Mouse (Mus musculus): ENCODE results near the gene Rassf8.

Gene Rassf8

GRCm38 (mm10) chr6:145746132-145746849, at the start of gene Rassf8:
Gene Rassf8, plus strand, starts transcription at chr6:145746748.
- DNase-seq, result peak; percentile 94

DNA sequence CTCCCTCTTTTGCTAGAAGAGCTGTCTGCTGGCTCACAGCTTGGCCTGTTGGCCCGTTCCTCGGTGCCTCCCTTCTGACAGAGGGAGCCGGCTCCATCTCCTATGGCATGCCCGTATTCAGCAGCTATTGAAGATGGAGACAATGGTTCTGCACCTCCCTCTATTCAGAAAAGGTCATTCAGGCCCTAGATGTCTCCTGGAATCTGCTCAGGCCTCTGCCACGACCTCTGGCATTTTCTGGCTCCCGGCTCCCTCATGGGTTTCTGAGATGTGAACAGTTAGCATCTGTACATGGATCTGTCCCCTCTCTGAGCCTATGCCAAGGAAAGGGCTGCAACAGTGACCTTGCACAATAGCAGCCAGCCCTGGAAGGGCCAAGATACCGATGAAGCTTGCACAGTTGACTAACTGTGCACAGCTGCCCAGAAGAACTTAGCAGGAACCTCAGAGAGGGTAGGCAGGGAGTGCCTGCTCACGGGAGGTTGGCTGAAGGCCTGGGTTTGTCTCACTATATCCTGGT, 45.5 kb upstream of the Rassf8 start:
- DNase-seq, result no peak

GRCm38 (mm10) chr6:145703667-145704066, 42.9 kb upstream of the Rassf8 start:
- DNase-seq, result no peak

DNA sequence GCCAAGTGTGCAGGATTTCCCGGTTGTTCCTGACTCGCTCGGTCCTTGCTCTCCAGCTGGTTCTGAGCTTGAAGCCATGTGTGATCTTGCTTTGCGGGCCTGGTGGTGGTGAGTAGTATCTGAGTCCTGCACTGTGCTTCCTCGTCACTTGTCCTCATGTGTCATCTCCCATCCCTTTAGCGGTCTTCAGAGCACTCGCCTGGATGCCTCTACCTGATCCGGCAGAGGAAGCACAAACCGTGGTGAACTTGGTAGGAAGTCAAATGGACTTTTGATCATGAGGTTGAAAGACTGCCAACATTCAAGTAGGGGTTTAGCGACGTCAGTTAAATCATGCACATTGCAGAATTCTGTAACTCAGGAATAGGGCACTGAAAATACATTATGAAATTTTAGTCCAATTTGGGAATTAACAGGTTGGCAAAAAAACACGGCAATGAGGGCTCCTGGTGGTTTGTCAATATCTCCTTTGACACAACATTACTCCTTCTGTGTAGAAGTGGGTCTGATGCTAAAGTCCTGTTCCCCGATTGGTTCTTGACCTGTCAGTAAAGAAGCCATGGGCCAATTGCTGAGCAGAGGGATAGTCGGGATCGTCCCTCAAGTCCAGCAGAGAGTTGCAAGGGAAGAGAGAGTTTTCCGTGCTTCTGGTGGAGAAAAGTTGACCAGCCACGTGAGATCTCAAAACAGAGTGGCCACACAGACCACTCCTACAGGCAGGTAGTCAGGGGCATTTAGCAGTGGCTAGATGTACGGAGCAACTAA, 36.4 kb upstream of the Rassf8 start:
- DNase-seq, result no peak

DNA sequence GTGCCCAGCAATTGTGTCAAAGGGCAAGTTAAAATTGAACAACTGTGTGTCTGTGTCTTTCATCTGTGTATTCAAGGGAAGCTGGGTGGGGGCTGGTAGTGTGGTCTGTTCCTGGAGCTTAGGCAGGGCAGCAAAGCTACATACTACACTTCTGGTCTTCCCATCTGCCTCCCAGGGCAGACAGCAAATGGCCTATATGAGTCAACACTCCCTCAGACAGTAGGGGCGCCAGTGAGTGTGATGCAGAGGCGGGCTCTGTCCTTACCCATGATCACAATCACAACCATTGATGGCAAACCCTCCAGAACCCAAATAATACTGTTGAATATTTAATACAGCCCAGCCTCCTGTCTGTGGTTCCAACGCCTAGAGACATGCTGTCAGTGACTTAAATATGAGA, 35.8 kb upstream of the Rassf8 start:
- DNase-seq, result no peak

DNA sequence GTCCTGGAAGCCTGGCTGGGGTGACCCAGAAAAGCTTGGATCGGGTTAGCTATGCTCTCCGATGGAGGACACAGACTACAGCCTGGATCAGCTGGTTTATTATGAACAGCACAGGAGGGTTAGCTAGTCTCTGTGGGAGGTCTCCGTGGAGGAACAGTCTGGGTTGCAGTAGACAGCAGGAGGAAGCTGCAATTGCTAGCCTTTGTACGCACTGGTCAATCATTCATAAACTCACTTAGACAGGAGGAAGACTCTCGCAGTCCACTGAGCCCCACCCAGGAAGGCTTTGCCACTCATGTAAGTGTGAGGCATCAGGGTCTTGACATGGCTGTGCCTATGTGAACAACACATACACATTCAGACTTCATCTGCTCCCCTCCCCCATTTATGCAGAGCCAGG, 35.2 kb upstream of the Rassf8 start:
- DNase-seq, result no peak

GRCm38 (mm10) chr6:145713241-145714114, 33.1 kb upstream of the Rassf8 start:
- DNase-seq, result peak; percentile 45

GRCm38 (mm10) chr6:145714131-145714530, 32.4 kb upstream of the Rassf8 start:
- DNase-seq, result no peak

DNA sequence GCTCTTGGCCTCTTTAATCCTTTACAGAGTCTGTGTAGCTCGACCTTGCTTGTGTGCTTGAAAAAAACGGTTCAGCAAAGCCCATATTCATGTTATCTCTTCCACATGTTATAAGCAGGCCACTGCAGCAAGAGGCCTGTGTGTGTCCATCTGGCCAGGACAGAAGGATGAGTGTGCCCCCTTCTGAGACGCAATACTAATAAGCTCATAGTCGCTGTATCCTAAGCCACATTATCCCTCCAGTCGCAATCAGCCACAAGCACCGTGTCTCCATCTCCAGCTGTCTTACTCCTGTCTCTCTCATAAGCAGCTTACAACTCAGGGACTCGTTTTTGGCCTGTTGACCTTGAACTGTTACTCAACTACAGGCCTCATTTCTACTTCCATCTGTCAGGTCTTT, 24.0 kb upstream of the Rassf8 start:
- no peak for DNase-seq

GRCm38 (mm10) chr6:145723131-145723863, 23.3 kb upstream of the Rassf8 start:
- no peak for DNase-seq

- DNase-seq, result no peak
Observed at GRCm38 (mm10) chr6:145725849-145726248, 20.7 kb upstream of the Rassf8 start.

DNA sequence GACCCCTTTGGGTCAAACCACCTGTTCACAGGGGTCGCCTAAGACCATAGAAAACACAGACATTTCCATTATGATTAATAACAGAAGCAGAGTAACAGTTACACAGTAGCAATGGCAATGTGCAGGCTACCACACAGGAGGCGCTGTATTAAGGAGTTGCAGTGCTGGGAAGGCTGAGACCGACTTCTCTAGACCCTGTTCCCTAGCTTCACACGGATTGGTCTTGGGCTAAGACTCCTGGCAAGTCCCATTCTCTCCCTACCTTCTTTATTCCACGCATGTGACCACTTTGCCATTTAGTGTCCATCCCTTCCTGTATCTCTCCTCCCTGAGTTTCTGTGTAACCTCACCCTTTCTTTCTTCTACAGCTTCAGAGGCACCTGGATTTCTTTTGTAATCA, 19.6 kb upstream of the Rassf8 start:
- DNase-seq, result no peak

DNA sequence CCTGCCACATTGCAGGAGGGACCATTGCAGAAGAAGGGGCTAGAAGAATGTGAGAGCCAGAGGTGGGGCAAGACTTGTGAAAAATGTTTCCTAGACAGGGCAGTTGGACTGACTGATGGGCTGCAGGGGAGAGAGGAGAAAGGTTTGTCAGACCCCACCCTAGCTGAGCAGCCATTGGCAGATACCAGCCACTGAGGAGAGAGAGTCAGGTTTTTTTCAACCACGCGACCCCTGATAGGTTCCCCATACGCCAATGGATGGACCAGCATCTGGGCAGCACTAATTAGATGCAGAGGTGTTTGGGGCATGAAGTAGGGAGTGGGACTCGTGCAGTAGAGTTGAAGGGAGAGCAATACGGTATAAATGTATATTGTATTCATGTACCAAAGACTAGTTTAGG, 13.7 kb upstream of the Rassf8 start:
- DNase-seq, result peak; percentile 37

- no peak for DNase-seq
Observed at GRCm38 (mm10) chr6:145733276-145733675, 13.3 kb upstream of the Rassf8 start.

- no peak for DNase-seq
Observed at GRCm38 (mm10) chr6:145733911-145734310, 12.6 kb upstream of the Rassf8 start.

GRCm38 (mm10) chr6:145736099-145736498, 10.4 kb upstream of the Rassf8 start:
- DNase-seq, result no peak

DNA sequence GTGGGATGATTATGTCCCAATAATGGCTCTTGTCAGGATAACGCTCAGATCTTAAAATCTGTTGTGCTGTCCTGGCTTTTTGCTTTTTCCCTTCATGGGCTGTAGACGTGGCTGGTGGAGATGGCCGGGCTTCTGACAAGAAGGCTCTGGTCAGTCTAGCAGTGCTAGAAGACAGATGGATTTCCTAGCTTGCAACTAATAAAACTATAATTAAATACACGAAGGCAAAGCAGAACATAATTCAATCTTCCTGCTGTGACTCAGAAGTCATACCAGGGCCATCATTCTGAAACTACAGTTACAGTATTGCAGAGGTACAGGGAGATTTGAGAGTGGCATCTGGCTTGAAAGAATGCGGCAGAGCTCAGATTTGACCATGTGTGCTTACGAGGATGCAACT, 7.3 kb upstream of the Rassf8 start:
- no peak for DNase-seq

GRCm38 (mm10) chr6:145740011-145740410, 6.5 kb upstream of the Rassf8 start:
- no peak for DNase-seq

DNA sequence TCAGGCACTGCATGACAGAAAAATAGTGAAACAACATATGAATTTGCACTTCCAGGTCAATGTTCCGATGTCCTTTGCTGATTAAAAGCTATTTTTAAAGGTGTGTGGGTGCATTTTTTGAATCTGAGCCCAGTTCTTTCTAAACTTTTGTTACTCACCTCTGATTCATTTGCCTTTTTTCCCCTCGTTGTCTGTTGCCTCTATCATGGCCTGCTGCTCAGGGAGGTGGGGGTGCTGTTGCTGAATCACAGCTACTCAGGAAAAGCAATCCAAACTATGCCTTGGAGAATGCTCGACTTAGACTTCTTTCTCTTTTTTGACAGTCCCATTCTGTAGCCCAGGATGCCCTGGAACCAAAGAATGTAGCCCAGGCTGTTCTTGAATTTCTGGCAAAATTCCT, 1.3 kb upstream of the Rassf8 start:
- no peak for DNase-seq

DNA sequence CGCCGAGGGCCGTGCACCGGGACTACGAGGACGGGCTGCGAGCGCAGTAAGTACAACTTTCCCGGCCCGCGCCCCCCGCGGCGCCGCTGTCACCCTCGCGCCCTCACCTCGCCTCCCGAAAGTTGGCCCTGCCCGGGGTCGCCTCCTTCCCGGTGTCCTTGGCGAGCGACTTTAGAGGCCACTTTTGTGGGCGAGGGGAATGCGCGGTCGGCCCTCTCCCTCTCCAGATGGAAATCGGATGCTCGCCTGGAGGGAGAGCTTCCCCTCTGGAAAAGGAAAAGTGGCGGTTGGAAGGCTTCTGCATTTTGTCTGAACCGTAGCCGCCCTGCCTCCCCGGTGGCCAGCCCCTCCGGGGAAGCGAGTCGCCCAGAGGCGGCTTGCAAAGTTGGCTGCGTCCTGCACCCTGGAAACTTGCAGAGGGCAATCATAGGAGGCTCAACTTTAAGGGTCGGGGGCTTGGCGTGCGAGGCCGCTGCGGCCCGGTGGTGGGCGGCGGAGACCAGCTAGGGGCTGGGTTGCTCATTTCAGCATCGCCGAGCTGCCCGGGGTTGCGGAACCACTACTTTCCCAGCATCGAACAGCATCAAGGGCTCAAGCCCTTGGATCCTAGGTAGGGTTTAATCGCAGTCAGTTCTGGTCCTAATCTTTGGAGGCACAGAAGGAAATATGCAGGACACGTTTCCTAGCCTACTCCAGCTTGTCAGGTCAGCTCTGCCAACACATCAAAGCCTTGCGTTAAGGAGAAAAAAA, 548 bp downstream of the Rassf8 start:
- peak; percentile 67 for DNase-seq

Measured in embryo, embryonic 11 days (tissue).